Mouse (Mus musculus): ENCODE measurements at regions not wholly inside any gene's neighbourhood (a gene's known extent, or its start where the extent isn't known, plus 50 kb on each side); places are given as distances from the start of the nearest gene placed in this dataset.
"Not testable (repeated sequence)": the region's sequence is repeated elsewhere in the genome, so short reads cannot be mapped to it uniquely, and the experiment has no call there.

GRCm38 (mm10) chr12:3188734-3189275 is 121.0 kb downstream of the Rab10 start:
- not testable (repeated sequence) for DNase-seq (ENCODE audit: low spot score in 2 of 2)

GRCm38 (mm10) chr12:3188137-3188536 is 121.6 kb downstream of the Rab10 start:
- no peak for DNase-seq (ENCODE audit: low spot score in 2 of 2)

GRCm38 (mm10) chr12:3173325-3173724 is 136.4 kb downstream of the Rab10 start:
- DNase-seq (ENCODE audit: low spot score in 2 of 2), result no peak

GRCm38 (mm10) chr12:3169705-3170287 is 140.0 kb downstream of the Rab10 start:
- not testable (repeated sequence) for DNase-seq (ENCODE audit: low spot score in 2 of 2)

GRCm38 (mm10) chr12:3161666-3162065 is 148.1 kb downstream of the Rab10 start:
- not testable (repeated sequence) for DNase-seq (ENCODE audit: low spot score in 2 of 2)

- not testable (repeated sequence) for DNase-seq (ENCODE audit: low spot score in 2 of 2)
Measured at GRCm38 (mm10) chr12:3158771-3159170, 151.0 kb downstream of the Rab10 start.

GRCm38 (mm10) chr12:3153705-3154104 is 156.1 kb downstream of the Rab10 start:
- DNase-seq (ENCODE audit: low spot score in 2 of 2), result not testable (repeated sequence)

- DNase-seq (ENCODE audit: low spot score in 2 of 2), result not testable (repeated sequence)
Measured at GRCm38 (mm10) chr12:3132553-3132952, 177.2 kb downstream of the Rab10 start.

- not testable (repeated sequence) for DNase-seq (ENCODE audit: low spot score in 2 of 2)
Measured at GRCm38 (mm10) chr12:3131149-3131751, 178.5 kb downstream of the Rab10 start.

- not testable (repeated sequence) for DNase-seq (ENCODE audit: low spot score in 2 of 2)
Measured at GRCm38 (mm10) chr12:3127336-3127735, 182.4 kb downstream of the Rab10 start.

- no peak for DNase-seq (ENCODE audit: low spot score in 2 of 2)
Measured at GRCm38 (mm10) chr12:3124036-3124435, 185.7 kb downstream of the Rab10 start.

- DNase-seq (ENCODE audit: low spot score in 2 of 2), result peak in 1 of 2 experiments; percentile 8
Measured at GRCm38 (mm10) chr12:3110589-3110988, 199.2 kb downstream of the Rab10 start.

GRCm38 (mm10) chr12:3109671-3110070 is 200.1 kb downstream of the Rab10 start:
- DNase-seq (ENCODE audit: low spot score in 2 of 2), result peak; percentile 3 to 66

- not testable (repeated sequence) for DNase-seq (ENCODE audit: low spot score in 2 of 2)
Measured at GRCm38 (mm10) chr12:3101963-3102362, 207.8 kb downstream of the Rab10 start.

- peak; percentile 46 to 51 for DNase-seq (ENCODE audit: low spot score in 2 of 2)
Measured at GRCm38 (mm10) chr12:3098175-3098574, 211.6 kb downstream of the Rab10 start.

- no peak for DNase-seq (ENCODE audit: low spot score in 2 of 2)
Measured at GRCm38 (mm10) chr12:3094509-3094908, 215.3 kb downstream of the Rab10 start.

- not testable (repeated sequence) for DNase-seq (ENCODE audit: low spot score in 2 of 2)
Measured at GRCm38 (mm10) chr12:3092974-3093373, 216.8 kb downstream of the Rab10 start.

GRCm38 (mm10) chr12:3049546-3049945 is 260.2 kb downstream of the Rab10 start:
- DNase-seq (ENCODE audit: low spot score in 2 of 2), result not testable (repeated sequence)

- DNase-seq (ENCODE audit: low spot score in 2 of 2), result not testable (repeated sequence)
Measured at GRCm38 (mm10) chr12:3018446-3018845, 291.3 kb downstream of the Rab10 start.

- not testable (repeated sequence) for DNase-seq (ENCODE audit: low spot score in 2 of 2)
Measured at GRCm38 (mm10) chr12:3016777-3017176, 293.0 kb downstream of the Rab10 start.

Measured in left cerebral cortex, adult 18-20 months (tissue).